Mouse (Mus musculus) retina, postnatal 7 days (tissue): ENCODE measurements at regions not wholly inside any gene's neighbourhood (a gene's known extent, or its start where the extent isn't known, plus 50 kb on each side); places are given as distances from the start of the nearest gene placed in this dataset.

ENCODE experiments used
- DNase-seq: peaks from one replicate; pipeline ENCODE4 v3.0.0-alpha.2; 2012; ENCODE audit warnings: low read depth, low spot score

- no peak for DNase-seq
Measured at GRCm38 (mm10) chr1:34930571-34930970, 80.8 kb downstream of the Plekhb2 start.

DNA sequence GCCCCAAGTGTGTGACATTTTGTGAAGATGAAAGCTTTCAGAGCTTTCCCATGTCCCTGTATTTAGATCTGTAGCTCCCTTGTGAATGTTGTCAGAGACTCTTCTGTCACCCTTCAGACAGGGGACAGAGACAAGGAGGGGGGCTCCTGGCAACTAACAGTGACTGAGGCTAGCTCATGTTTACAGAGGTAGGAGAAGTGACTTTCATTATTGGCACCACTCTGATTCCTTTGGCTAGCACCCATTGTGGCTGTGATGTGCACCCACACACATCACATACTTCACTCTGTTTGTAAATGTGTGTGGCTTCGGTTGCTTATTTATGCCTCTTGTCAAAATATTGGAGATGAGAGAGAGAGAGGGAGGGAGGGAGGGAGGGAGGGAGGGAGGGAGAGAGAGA is 93.4 kb downstream of the Plekhb2 start:
- DNase-seq = no peak

DNA sequence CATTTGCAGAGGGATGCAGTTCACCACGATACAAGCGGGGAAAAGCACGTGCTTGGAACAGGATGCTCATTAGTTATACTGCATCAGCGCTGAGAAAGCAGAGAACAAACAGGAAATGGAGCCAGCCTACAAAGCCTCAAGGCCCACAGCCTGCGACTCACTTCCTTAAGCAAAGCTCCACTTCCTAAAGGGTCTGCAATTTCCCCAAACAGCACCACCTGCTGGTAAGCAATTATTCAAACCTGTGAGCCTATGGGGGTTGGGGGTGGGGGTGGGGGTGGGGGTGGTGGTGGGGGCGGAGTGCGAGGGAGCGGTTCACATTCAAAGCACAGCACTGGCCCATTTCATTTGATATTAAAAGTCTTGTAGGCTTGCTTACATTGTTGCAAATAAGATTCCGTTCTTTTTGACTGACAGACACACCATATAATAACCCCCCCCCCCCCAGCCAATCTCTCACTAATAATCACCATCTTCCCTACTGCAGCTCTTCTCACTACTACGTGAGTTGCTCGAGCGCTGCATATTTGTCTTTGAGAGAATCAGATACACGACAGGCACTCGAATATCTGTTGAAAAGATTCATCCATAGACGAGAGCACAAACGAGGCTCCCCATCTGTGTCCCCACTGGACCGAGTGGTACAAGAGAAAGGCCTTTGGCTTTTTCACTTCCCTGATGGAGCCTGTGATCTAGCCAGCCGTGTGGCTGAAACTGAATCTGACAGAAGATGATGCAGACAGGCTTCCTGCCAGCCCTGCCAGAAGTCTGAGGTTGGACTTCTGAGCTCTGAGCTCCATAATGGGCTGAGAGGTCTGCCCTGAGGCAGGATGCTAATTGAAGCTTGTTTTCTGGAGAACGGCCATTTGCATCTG is 112.1 kb downstream of the Plekhb2 start:
- DNase-seq = no peak

DNA sequence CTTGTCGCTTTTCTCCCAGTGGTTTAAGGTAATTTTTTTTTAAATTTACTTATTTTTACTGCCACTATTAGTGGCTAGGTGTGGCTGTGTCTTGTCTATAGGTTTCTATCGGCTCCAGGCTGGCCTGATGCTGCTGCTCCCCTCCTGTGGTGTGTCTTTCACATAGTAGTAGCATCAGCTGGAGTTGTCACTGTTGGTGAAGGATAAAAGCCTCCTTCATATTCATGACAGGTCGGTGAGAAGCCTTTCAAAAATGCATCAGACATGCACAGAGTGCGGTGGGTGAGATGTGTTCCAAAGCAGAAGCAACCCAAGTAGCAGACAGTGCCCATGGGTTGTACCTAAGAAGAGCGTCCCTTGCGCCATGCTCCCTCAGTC is 112.7 kb downstream of the Plekhb2 start:
- DNase-seq = no peak

GRCm38 (mm10) chr1:34974801-34975200 is 125.0 kb downstream of the Plekhb2 start:
- DNase-seq = no peak

DNA sequence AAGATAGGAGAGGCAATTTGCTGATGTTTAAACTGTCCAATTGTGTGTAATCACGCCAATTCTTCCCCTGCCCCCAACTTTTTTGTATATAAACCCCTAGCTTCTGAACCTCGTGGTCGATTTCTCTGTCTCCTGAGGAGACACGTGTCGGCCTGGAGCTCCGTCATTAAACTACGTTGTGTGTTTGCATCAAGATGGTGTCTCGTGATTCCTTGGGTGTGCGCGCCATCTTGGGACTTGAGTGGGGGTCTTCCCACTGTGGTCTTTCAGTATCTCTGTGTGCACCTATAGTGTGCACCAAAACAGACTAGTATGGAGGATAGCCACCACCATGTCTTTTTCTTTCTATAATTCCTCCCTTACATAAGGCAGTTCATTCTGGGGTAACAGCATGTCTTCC is 128.4 kb downstream of the Plekhb2 start:
- DNase-seq = no peak

- DNase-seq = no peak
Measured at GRCm38 (mm10) chr1:34979350-34979749, 129.6 kb downstream of the Plekhb2 start.

GRCm38 (mm10) chr1:34981934-34982333 is 132.2 kb downstream of the Plekhb2 start:
- DNase-seq = no peak

- no peak for DNase-seq
Measured at GRCm38 (mm10) chr1:34982966-34983365, 133.2 kb downstream of the Plekhb2 start.

DNA sequence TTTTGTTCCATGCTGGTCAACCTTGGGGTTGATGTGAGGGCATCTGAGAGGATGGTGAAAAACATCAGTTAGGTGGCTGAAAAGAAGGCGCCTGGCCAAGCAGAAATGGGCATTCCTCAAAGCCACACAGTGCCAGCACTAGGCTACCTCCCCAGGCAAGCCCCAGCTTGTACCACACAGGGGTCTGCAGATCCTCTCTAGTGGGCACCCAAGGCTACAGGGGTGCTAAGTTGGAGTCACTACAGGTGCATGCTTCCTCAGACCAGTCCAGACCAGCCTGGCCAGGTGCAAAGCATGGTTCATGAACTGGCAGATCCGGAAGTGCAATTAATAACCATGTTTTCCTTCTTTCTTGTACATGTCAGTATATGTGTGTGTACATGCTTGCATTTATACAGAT is 137.1 kb downstream of the Plekhb2 start:
- DNase-seq = no peak

DNA sequence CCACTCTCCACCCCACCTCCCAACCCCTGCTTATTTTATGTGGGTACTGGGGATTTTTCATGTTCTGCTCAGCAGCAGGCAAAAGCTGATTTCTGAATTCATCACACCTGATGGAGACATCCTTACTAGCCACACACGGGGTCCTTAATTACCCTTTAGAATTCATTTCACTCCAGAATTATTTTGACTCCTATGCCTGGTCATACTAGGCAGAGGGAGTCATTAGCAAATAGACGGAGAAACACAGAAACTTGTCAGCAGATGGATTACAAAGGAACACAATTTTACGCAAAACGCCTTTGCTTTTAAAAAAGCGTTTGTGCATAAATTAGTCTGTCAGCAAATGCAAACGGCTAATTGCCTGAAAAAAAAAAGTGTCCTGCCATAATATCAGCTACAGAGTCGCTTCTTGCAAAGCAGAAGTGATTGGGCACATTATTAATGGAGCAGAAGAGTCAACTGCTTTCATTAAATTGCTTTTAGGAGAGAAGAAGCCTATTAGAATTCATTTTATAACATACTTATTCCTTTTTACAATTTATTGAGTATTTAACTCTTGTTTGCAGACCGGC is 138.0 kb downstream of the Plekhb2 start:
- DNase-seq = no peak

- no peak for DNase-seq
Measured at GRCm38 (mm10) chr1:34988225-34988624, 138.4 kb downstream of the Plekhb2 start.

- no peak for DNase-seq
Measured at GRCm38 (mm10) chr1:35000801-35001200, 151.0 kb downstream of the Plekhb2 start.

- no peak for DNase-seq
Measured at GRCm38 (mm10) chr1:35017471-35017870, 167.7 kb downstream of the Plekhb2 start.

- peak; percentile 6 for DNase-seq
Measured at GRCm38 (mm10) chr1:35032619-35033018, 182.8 kb downstream of the Plekhb2 start.

GRCm38 (mm10) chr1:35072811-35073210 is 223.0 kb downstream of the Plekhb2 start:
- no peak for DNase-seq

DNA sequence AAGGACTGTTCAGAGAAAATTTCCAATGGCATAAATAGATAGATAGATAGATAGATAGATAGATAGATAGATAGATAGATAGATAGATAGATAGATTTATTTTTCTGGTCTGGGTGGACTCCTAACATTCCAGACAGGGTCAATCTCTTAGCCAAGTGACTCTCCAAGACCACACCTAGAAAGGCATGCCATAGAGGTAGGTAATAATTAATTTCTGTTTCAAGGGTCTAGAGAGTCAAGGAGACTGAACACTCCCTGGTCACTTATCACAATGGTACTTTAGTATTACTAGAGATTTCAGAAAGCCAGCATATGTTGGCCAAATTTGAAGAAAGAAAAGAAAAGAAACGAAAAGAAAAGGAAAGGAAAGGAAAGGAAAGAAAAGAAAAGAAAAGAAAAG is 245.1 kb downstream of the Plekhb2 start:
- DNase-seq = no peak

- no peak for DNase-seq
Measured at GRCm38 (mm10) chr1:35095785-35096184, 246.0 kb downstream of the Plekhb2 start.

DNA sequence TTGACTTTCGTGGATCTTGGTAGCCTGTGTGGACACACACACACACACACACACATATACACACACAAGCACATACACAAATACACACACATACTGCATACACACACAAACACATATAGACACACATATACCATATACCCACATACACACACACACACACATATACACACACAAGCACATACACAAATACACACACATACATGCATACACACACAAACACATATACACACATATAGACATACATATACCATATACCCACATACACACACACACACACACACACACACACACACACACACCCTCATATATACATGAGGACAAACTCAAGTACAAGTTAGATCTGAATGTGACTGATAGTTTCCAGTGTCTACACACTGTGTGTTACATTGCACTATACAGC is 256.9 kb downstream of the Plekhb2 start:
- no peak for DNase-seq

DNA sequence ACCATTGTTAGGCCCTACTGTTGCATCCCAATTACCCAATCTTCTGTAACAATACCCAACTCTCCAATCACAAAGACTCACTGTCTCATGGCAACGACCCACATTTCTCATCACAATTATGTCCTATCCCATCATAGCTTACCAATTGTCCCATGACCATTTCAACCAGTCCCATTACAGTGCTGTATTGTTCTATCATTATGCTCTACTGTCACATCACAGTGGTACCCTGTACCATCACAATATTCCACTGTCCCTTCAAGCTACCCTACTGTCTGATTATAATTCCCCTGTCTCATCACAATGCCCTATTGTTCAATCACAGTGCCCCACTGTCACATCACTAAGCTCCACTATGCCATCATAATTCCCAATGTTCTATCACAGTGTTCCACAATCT is 260.0 kb downstream of the Plekhb2 start:
- DNase-seq = no peak

- no peak for DNase-seq
Measured at GRCm38 (mm10) chr1:35115521-35115920, 265.7 kb downstream of the Plekhb2 start.

DNA sequence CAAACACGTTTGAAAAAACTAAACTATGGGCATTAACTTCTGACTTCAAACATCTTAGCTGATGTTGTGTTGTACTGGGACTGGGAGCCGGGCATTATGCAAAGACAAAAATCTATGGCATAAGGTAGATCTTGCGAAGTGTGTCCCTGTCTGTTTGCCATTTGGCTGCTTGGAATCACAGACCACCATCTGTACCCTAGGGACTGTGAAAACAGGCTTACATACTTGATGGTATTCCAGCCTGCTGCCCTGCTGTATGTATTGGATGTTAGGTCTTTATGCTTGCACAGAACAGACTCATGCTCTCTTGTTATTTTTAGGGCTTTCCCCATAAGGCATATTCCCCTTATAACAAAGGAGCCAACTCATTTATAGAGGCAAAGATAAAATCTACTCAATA is 288.1 kb downstream of the Plekhb2 start:
- DNase-seq = no peak

GRCm38 (mm10) chr1:35149036-35149435 is 299.3 kb downstream of the Plekhb2 start:
- DNase-seq = no peak
